Mouse (Mus musculus) spleen, adult 12 weeks (tissue): ENCODE results near the gene Myb.

ENCODE experiments used
- DNase-seq: peaks from one replicate; pipeline ENCODE4 v3.0.0; 2022; ENCODE audit warnings: low spot score

Gene Myb

GRCm38 (mm10) chr10:21160537-21161358 is at the start of gene Myb:
Gene Myb (minus strand): TSS chr10:21160984.
- peak; percentile 64 for DNase-seq

- no peak for DNase-seq
Measured at GRCm38 (mm10) chr10:21207378-21207777, 46.6 kb upstream of the Myb start.

- no peak for DNase-seq
Measured at GRCm38 (mm10) chr10:21206232-21206631, 45.4 kb upstream of the Myb start.

- DNase-seq, result no peak
Measured at GRCm38 (mm10) chr10:21204496-21205085, 43.8 kb upstream of the Myb start.

GRCm38 (mm10) chr10:21203886-21204285 is 43.1 kb upstream of the Myb start:
- no peak for DNase-seq

GRCm38 (mm10) chr10:21203461-21203860 is 42.7 kb upstream of the Myb start:
- DNase-seq, result no peak

GRCm38 (mm10) chr10:21200761-21201160 is 40.0 kb upstream of the Myb start:
- no peak for DNase-seq

GRCm38 (mm10) chr10:21200322-21200721 is 39.5 kb upstream of the Myb start:
- DNase-seq, result no peak

GRCm38 (mm10) chr10:21196646-21197116 is 35.9 kb upstream of the Myb start:
- peak; percentile 62 for DNase-seq

GRCm38 (mm10) chr10:21195597-21195996 is 34.8 kb upstream of the Myb start:
- DNase-seq, result no peak

GRCm38 (mm10) chr10:21193935-21194505 is 33.2 kb upstream of the Myb start:
- no peak for DNase-seq

GRCm38 (mm10) chr10:21193088-21193934 is 32.5 kb upstream of the Myb start:
- DNase-seq, result no peak

- no peak for DNase-seq
Measured at GRCm38 (mm10) chr10:21192436-21192835, 31.7 kb upstream of the Myb start.

- DNase-seq, result no peak
Measured at GRCm38 (mm10) chr10:21189756-21190397, 29.1 kb upstream of the Myb start.

GRCm38 (mm10) chr10:21189275-21189601 is 28.5 kb upstream of the Myb start:
- no peak for DNase-seq

- DNase-seq, result peak; percentile 43
Measured at GRCm38 (mm10) chr10:21188564-21189274, 27.9 kb upstream of the Myb start.

GRCm38 (mm10) chr10:21187847-21188246 is 27.1 kb upstream of the Myb start:
- DNase-seq, result no peak

GRCm38 (mm10) chr10:21186733-21187132 is 25.9 kb upstream of the Myb start:
- no peak for DNase-seq

- DNase-seq, result no peak
Measured at GRCm38 (mm10) chr10:21178711-21179110, 17.9 kb upstream of the Myb start.

- DNase-seq, result no peak
Measured at GRCm38 (mm10) chr10:21178281-21178680, 17.5 kb upstream of the Myb start.

- no peak for DNase-seq
Measured at GRCm38 (mm10) chr10:21172650-21173200, 11.9 kb upstream of the Myb start.
